Mouse (Mus musculus) stomach, postnatal 0 days (tissue): Measurements from ENCODE around the gene Cplx1. TPM values are rescaled to one million over a fixed set of nuclear protein-coding genes. Genes with fewer than 3 reads are reported as not detected.

Experiments used
- ATAC-seq: fragments of 200-750 bp; cut with Nextera tagmentation; 2 replicates; pipeline ENCODE4 v1.8.0; 2017; ENCODE audit not compliant: low FRiP score, low TSS enrichment
- DNase-seq: peaks from one replicate; pipeline ENCODE4 v3.0.0-alpha.2; 2016; ENCODE audit warnings: low spot score
- H3K27ac ChIP-seq: fragments of 300-500 bp; sonication (generic); replicated peaks from 2 replicates; pipeline ENCODE4 v1.5.1; 2014; ENCODE audit warnings: mild to moderate bottlenecking, control low read depth
- H3K27me3 ChIP-seq: fragments of 300-500 bp; sonication (generic); 2 replicates; pipeline ENCODE4 v1.6.1; 2014; ENCODE audit warnings: low read length; ENCODE audit not compliant: control insufficient read depth, insufficient read depth
- H3K36me3 ChIP-seq: fragments of 300-500 bp; sonication (generic); 2 replicates; pipeline ENCODE4 v1.6.1; 2014; ENCODE audit warnings: low read length, mixed read lengths; ENCODE audit not compliant: control insufficient read depth, insufficient read depth
- H3K4me1 ChIP-seq: fragments of 300-500 bp; sonication (generic); replicated peaks from 2 replicates; pipeline ENCODE4 v1.6.1; 2014; ENCODE audit warnings: antibody characterized with exemption; ENCODE audit not compliant: control insufficient read depth, insufficient read depth
- H3K4me2 ChIP-seq: fragments of 300-500 bp; sonication (generic); replicated peaks from 2 replicates; pipeline ENCODE4 v1.6.1; 2014; ENCODE audit warnings: low read depth, mild to moderate bottlenecking, control low read depth, moderate library complexity
- H3K4me3 ChIP-seq: fragments of 300-500 bp; sonication (generic); 2 replicates; pipeline ENCODE4 v1.5.1; 2014; ENCODE audit warnings: low read depth, low read length, control low read depth
- H3K9ac ChIP-seq: fragments of 300-500 bp; sonication (generic); 2 replicates; pipeline ENCODE4 v1.6.1; 2014; ENCODE audit warnings: mild to moderate bottlenecking, low read length, control low read depth, mixed read lengths
- H3K9me3 ChIP-seq: fragments of 300-500 bp; sonication (generic); 2 replicates; pipeline ENCODE4 v1.6.1; 2016; ENCODE audit warnings: low read length; ENCODE audit not compliant: control insufficient read depth
- CTCF ChIP-seq: IDR thresholded peaks from 2 replicates; pipeline ENCODE4 v1.5.1; 2016; ENCODE audit warnings: antibody characterized with exemption, low read depth, mild to moderate bottlenecking, moderate library complexity
- EP300 ChIP-seq: optimal IDR thresholded peaks from 2 replicates; pipeline ENCODE3; 2016; ENCODE audit warnings: antibody characterized with exemption
- WGBS: fragments of 180-500 bp; shearing (Covaris S2); extraction: QIAGEN DNeasy Blood & Tissue Kit; methylation state at CpG from one replicate; pipeline ENCODE4 v1.1.7; 2014; 5-methylcytosine and 5-hydroxymethylcytosine counted together
- polyA plus RNA-seq: library from polyadenylated mRNA; unstranded; fragments of >200 nt; fragmentation: Nextera tagmentation; extraction: Ambion mirVana; gene quantifications from 2 replicates; pipeline ENCODE4 v1.2.1, GENCODE M21; 2015

Cplx1 gene
- 1.8 and 2.2 TPM in 2 replicates for polyA plus RNA-seq

DNA sequence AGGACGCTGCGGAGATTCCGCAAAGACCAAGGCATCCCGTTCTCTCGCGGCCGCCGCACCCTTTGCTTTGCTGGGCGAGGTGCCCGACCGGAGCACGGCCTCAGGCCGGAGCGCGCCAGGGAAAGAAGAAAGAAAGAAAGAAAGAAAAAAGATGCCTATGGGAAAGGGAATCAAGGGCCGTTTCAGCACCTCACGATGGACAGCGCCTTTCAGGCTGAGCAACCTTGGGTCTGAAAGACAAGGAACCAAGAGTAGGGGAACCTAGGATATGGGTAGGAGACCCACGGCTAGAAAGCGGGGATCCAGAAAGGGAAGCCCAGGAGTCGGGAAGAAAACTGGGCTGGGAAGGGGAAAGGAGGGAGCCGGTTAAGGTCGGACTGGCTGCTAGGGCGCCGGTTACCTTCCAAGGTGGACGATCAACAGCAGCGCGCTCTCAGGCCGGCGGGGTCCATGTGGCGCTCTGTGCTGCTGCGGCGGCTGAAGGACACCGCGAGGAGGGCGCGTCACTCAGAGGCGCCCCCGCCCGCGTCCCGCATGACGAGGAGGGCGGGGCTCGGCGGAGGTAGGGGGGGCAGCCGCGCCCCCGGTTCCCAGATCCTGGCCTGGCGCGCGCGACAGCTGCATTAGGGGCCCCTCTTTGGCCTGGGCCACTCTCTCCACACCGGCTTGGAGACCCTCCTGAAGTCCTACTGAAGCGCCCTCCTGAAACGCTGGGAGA lies at the start of gene Cplx1:
Gene Cplx1, minus strand, starts transcription at position 536 of the 718 bp plus-strand sequence.
- Histone ChIP-seq H3K4me1 (no peaks in the 10 kb centered on the region), H3K4me3 (no peak within 1 kb of the TSS), H3K9ac (no peak within 1 kb of the TSS), H3K36me3 (no peaks in the 10 kb centered on the region), H3K9me3 (no peaks in the 10 kb centered on the region), H3K4me2 (peak within 1 kb of the TSS; percentile 41), H3K27ac (no peak within 1 kb of the TSS), H3K27me3 (no peaks in the 10 kb centered on the region)
- DNase-seq (peak; percentile 72), ATAC-seq (peak; percentile 65; the same call in 1 of the 2 replicates)
- under 1% methylated on average over 54 of the region's 56 CpGs for WGBS
- TF ChIP-seq CTCF (no peak), EP300 (no peak)

GRCm38 (mm10) chr5:108581361-108581891 lies 31.6 kb upstream of the Cplx1 start:
- H3K4me2 ChIP-seq: no peak overlapping the region
- no peak overlapping the region for H3K4me3 ChIP-seq
- DNase-seq (no peak), ATAC-seq (no peak)
- H3K27me3 ChIP-seq: no peaks in the 10 kb centered on the region
- H3K9ac ChIP-seq: no peak overlapping the region
- TF ChIP-seq EP300 (no peak), CTCF (no peak)
- peaks cover 20% of the 10 kb centered on the region for H3K36me3 ChIP-seq
- H3K4me1 ChIP-seq: no peaks in the 10 kb centered on the region
- H3K27ac ChIP-seq: no peak overlapping the region
- no peaks in the 10 kb centered on the region for H3K9me3 ChIP-seq
- WGBS: 94% methylated on average over 3 of the region's 3 CpGs

DNA sequence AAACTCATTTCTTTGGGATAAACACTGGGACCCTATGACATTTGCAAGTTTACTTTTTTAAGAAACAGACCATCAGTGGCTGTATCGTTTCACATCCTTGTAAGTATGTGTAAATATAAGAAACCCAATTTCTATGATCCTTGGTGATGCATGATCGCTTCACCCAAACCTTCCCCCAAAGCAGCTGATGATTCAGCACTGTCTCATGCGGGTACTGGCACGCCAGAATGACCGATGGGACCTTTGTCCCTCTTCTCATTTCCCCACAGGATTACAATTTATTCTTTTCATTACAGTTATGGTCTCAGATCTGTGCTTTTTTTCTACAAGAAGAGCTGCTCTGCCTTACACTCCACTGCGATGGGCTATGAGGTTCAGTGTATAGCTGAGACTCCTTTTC lies 23.2 kb upstream of the Cplx1 start:
- no peak overlapping the region for H3K27ac ChIP-seq
- no peak overlapping the region for H3K4me3 ChIP-seq
- no peaks in the 10 kb centered on the region for H3K9me3 ChIP-seq
- DNase-seq (no peak), ATAC-seq (no peak)
- no peaks in the 10 kb centered on the region for H3K27me3 ChIP-seq
- H3K9ac ChIP-seq: no peak overlapping the region
- TF ChIP-seq CTCF (no peak), EP300 (no peak)
- H3K4me2 ChIP-seq: no peak overlapping the region
- H3K36me3 ChIP-seq: peaks cover 49% of the 10 kb centered on the region
- no peaks in the 10 kb centered on the region for H3K4me1 ChIP-seq
- WGBS: 77% methylated on average over 6 of the region's 6 CpGs

- DNase-seq (no peak), ATAC-seq (no peak)
- Histone ChIP-seq H3K4me2 (no peak overlapping the region), H3K9ac (no peak overlapping the region), H3K9me3 (no peaks in the 10 kb centered on the region), H3K27ac (no peak overlapping the region), H3K4me1 (no peaks in the 10 kb centered on the region), H3K4me3 (no peak overlapping the region), H3K36me3 (peaks cover 39% of the 10 kb centered on the region), H3K27me3 (no peaks in the 10 kb centered on the region)
- no peak for TF ChIP-seq EP300
- WGBS: 88% methylated on average over 1 of the region's 1 CpGs
Measured at GRCm38 (mm10) chr5:108570991-108571390, 21.2 kb upstream of the Cplx1 start.

GRCm38 (mm10) chr5:108567104-108567503 lies 17.3 kb upstream of the Cplx1 start:
- TF ChIP-seq CTCF (no peak), EP300 (no peak)
- H3K36me3 ChIP-seq: peaks cover 27% of the 10 kb centered on the region
- H3K9ac ChIP-seq: no peak overlapping the region
- H3K4me1 ChIP-seq: no peaks in the 10 kb centered on the region
- no peak overlapping the region for H3K4me3 ChIP-seq
- DNase-seq: no peak
- no peak overlapping the region for H3K4me2 ChIP-seq
- H3K27me3 ChIP-seq: no peaks in the 10 kb centered on the region
- ATAC-seq: no peak
- H3K9me3 ChIP-seq: no peaks in the 10 kb centered on the region
- 79% methylated on average over 2 of the region's 2 CpGs for WGBS
- H3K27ac ChIP-seq: no peak overlapping the region

DNA sequence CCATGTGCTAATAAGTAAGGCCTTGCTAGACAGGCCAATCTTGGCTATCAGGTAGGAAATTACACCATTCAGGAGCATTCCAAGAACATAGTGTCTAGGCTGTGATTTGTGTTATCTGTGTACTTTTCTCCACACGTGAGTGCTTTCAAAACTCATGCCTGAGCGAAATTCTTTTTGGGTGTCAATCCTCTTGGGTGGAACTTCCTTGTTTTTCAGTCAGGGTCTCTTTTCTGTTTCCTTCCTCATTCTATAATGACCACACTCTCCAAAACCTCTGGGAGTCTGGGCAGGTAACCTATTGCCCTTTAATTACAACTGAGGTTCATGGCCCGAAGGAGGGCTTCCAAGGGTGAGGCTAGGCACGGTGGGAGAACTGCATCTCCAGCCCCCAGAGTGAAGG lies 16.7 kb upstream of the Cplx1 start:
- TF ChIP-seq EP300 (no peak), CTCF (no peak)
- WGBS: 81% methylated on average over 4 of the region's 4 CpGs
- H3K27ac ChIP-seq: no peak overlapping the region
- no peaks in the 10 kb centered on the region for H3K4me1 ChIP-seq
- no peaks in the 10 kb centered on the region for H3K9me3 ChIP-seq
- H3K27me3 ChIP-seq: no peaks in the 10 kb centered on the region
- no peak overlapping the region for H3K4me2 ChIP-seq
- H3K4me3 ChIP-seq: no peak overlapping the region
- peaks cover 26% of the 10 kb centered on the region for H3K36me3 ChIP-seq
- no peak overlapping the region for H3K9ac ChIP-seq
- ATAC-seq: no peak
- no peak for DNase-seq
